Mouse (Mus musculus): ENCODE measurements at regions not wholly inside any gene's neighbourhood (a gene's known extent, or its start where the extent isn't known, plus 50 kb on each side); places are given as distances from the start of the nearest gene placed in this dataset.
A peak's percentile ranks its signal among the peaks of the same experiment; 100 is the strongest.

DNA sequence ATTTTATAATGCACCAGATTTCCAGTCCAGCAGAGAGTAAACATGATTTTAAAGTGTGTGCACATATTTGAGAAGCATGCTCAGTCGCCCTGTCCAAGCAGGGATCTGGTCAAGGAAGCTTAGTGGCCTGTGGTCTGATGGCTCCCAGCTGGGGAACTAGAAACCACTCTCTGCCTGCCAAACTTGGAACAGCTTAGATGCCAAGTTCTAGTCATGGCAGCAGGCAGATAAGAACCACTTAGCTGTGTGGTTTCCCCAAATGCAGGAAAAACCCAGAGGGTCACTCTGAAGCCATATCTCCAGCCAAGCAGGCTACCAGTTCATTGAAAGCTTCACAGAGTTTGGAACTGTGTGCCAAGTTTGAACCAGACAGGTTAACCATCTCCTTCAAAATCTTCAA, 86.1 kb downstream of the Fam114a2 start:
- DNase-seq (ENCODE audit: low read depth, low spot score) = no peak

GRCm38 (mm10) chr11:57431886-57432285, 86.5 kb downstream of the Fam114a2 start:
- DNase-seq (ENCODE audit: low read depth, low spot score) = peak; percentile 7

DNA sequence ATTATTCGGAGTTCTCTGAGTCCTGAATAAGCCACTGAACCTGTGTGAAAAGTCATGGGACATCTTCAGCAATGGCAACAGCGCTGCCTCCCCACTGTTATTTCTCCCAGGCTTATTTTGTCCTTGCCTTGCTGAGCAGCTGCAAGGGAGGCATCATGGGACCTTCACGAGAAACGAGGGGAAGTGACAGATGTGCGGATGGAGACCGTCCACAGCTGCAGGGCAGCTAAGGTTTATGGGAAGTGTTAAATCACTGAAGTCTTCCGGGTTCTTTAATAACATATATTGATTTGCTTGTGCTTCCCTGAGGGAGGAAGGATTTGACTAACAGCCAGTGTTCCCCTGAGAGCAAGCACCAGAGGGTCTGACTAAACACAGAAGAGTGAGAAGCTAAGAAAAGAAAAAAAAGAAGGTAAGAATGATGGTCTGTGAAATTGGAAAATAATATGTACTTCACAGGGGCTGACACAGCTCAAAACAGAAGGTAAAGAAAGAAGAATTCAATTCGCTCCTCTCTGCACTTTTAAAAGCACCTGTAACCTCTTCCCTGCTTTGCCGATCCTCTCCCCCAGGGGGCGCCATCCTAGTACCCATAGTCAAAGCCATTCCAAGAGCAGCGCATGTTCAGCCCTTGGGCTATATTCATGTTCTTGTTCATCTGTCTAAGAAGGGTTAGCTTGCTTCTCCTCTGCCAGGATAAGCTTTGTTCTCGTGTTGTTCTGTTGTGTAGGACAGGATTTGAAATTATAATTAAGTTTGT, 92.2 kb downstream of the Fam114a2 start:
- peak; percentile 74 for DNase-seq (ENCODE audit: low read depth, low spot score)

- no peak for DNase-seq (ENCODE audit: low read depth, low spot score)
Measured at GRCm38 (mm10) chr11:57419416-57419815, 99.0 kb downstream of the Fam114a2 start.

GRCm38 (mm10) chr11:57416011-57416410, 102.4 kb downstream of the Fam114a2 start:
- DNase-seq (ENCODE audit: low read depth, low spot score) = no peak

GRCm38 (mm10) chr11:57415167-57415566, 103.2 kb downstream of the Fam114a2 start:
- DNase-seq (ENCODE audit: low read depth, low spot score) = no peak

DNA sequence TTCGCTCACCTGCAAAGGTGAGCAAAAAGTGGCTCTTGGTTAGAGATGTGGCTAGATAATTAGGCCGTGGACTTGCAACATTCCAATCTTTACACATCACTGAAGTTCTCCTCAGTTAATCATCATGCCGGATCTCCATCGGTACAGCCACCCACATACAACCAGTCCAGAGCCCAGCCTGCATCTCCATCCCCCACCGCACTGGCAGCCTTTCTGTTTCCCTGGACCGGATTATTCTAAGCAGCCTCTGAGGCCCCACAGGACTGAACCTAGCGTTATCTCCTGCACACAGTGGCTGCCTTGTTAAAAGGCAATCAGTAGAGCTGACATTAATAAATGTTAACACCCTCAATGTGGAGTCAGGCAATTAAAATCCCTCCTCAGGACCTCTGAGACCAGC, 103.7 kb downstream of the Fam114a2 start:
- DNase-seq (ENCODE audit: low read depth, low spot score) = no peak

DNA sequence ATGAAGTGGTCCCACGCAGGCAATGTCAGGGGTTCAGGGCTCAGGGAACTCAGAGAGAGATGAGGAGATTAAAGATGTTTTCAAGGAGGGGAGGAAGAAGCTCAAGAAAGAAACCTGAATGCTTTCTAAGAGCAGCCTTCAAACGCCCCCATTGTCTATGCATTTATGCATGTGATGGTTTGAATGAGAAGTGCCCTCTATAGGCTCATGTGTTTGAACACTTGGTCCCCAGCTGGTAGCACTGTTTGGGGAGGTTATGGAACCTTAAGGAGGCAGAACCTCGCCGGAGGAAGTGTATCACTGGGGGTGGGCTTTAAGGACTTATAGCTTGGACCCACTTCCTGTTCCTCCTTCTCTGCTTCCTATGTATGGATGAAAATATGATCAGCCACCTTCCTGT, 105.1 kb downstream of the Fam114a2 start:
- DNase-seq (ENCODE audit: low read depth, low spot score) = no peak

GRCm38 (mm10) chr11:57412766-57413165, 105.7 kb downstream of the Fam114a2 start:
- DNase-seq (ENCODE audit: low read depth, low spot score) = no peak

- DNase-seq (ENCODE audit: low read depth, low spot score) = no peak
Measured at GRCm38 (mm10) chr11:57404172-57404571, 114.2 kb downstream of the Fam114a2 start.

DNA sequence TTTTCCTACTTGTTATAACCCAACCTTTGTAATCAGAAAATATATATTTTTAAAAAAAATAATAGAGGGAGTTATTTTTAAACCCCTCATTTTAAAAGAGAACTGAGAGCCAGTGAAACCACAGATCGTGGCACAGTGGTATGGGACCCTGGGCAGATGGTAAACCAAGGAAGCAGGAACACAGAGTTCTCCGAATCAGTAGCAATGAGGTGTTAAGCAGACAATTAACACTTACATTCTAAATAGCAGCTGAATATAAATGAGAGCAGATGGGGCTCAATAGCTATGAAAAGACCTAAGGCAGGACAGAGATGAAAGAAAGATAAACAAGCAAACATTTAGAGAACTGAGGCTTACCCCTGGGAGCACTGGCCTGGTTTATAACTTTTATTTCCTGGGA, 116.8 kb downstream of the Fam114a2 start:
- DNase-seq (ENCODE audit: low read depth, low spot score) = no peak

- DNase-seq (ENCODE audit: low read depth, low spot score) = no peak
Measured at GRCm38 (mm10) chr11:57399366-57399765, 119.1 kb downstream of the Fam114a2 start.

GRCm38 (mm10) chr11:57396429-57396828, 122.0 kb downstream of the Fam114a2 start:
- DNase-seq (ENCODE audit: low read depth, low spot score) = no peak

GRCm38 (mm10) chr11:57390826-57391225, 127.6 kb downstream of the Fam114a2 start:
- DNase-seq (ENCODE audit: low read depth, low spot score) = no peak
